Mouse (Mus musculus): ENCODE measurements around the gene Mroh8. TPM values are rescaled to one million over a fixed set of nuclear protein-coding genes. Genes with fewer than 3 reads are reported as not detected.
A peak's percentile ranks its signal among the peaks of the same experiment; 100 is the strongest.

Gene Mroh8
- polyA plus RNA-seq, 1 experiment from 2014 or later = 0.85 TPM

GRCm38 (mm10) chr2:157310963-157311637 is 31.8 kb upstream of the Mroh8 start:
- no peak overlapping the region for H3K4me3 ChIP-seq
- H3K27ac ChIP-seq = 0 out of 2 replicates have a peak overlapping the region, but pooled peaks have one; percentile 22
- peak; percentile 67 for ATAC-seq (ENCODE audit: low FRiP score, low read depth)
- H3K4me2 ChIP-seq (replicated peaks) = no peak overlapping the region
- H3K27me3 ChIP-seq = no peaks in the 10 kb centered on the region
- H3K9me3 ChIP-seq = no peaks in the 10 kb centered on the region
- H3K4me1 ChIP-seq = peaks cover 12% of the 10 kb centered on the region
- H3K9ac ChIP-seq = no peak overlapping the region
- WGBS = 75% methylated on average over 6 of the region's 6 CpGs
- peaks cover 91% of the 10 kb centered on the region for H3K36me3 ChIP-seq

- Histone ChIP-seq H3K36me3 (peaks cover 87% of the 10 kb centered on the region), H3K27ac (no peak overlapping the region), H3K4me2 (replicated peaks) (no peak overlapping the region), H3K4me3 (no peak overlapping the region), H3K9me3 (no peaks in the 10 kb centered on the region), H3K9ac (no peak overlapping the region), H3K4me1 (peaks cover 18% of the 10 kb centered on the region), H3K27me3 (no peaks in the 10 kb centered on the region)
- WGBS = 95% methylated on average over 8 of the region's 8 CpGs
- ATAC-seq (ENCODE audit: low FRiP score, low read depth) = no peak
Measured at GRCm38 (mm10) chr2:157309611-157310010, 30.3 kb upstream of the Mroh8 start.

- Histone ChIP-seq H3K9me3 (no peaks in the 10 kb centered on the region), H3K4me2 (replicated peaks) (no peak overlapping the region), H3K4me3 (no peak overlapping the region), H3K36me3 (peaks cover 87% of the 10 kb centered on the region), H3K27me3 (no peaks in the 10 kb centered on the region), H3K9ac (no peak overlapping the region), H3K27ac (no peak overlapping the region; the same call in 1 of the 2 replicates), H3K4me1 (peaks cover 18% of the 10 kb centered on the region)
- WGBS = 90% methylated on average over 2 of the region's 2 CpGs
- no peak for ATAC-seq (ENCODE audit: low FRiP score, low read depth)
Measured at GRCm38 (mm10) chr2:157308273-157308917, 29.0 kb upstream of the Mroh8 start.

GRCm38 (mm10) chr2:157307715-157308265 is 28.4 kb upstream of the Mroh8 start:
- no peak for ATAC-seq (ENCODE audit: low FRiP score, low read depth)
- peaks cover 87% of the 10 kb centered on the region for H3K36me3 ChIP-seq
- no peak overlapping the region for H3K9ac ChIP-seq
- H3K4me2 ChIP-seq (replicated peaks) = no peak overlapping the region
- no peak overlapping the region; the same call in 1 of the 2 replicates for H3K27ac ChIP-seq
- no peaks in the 10 kb centered on the region for H3K27me3 ChIP-seq
- peaks cover 18% of the 10 kb centered on the region for H3K4me1 ChIP-seq
- no peak overlapping the region for H3K4me3 ChIP-seq
- H3K9me3 ChIP-seq = no peaks in the 10 kb centered on the region
- WGBS = 79% methylated on average over 4 of the region's 4 CpGs

- Histone ChIP-seq H3K9me3 (no peaks in the 10 kb centered on the region), H3K4me2 (replicated peaks) (no peak overlapping the region), H3K4me3 (no peak overlapping the region), H3K36me3 (peaks cover 84% of the 10 kb centered on the region), H3K9ac (no peak overlapping the region), H3K27me3 (no peaks in the 10 kb centered on the region), H3K4me1 (peaks cover 18% of the 10 kb centered on the region), H3K27ac (peak overlapping the region; percentile 69)
- ATAC-seq (ENCODE audit: low FRiP score, low read depth) = peak; percentile 75
- 43% methylated on average over 7 of the region's 7 CpGs for WGBS
Measured at GRCm38 (mm10) chr2:157306091-157307032, 27.0 kb upstream of the Mroh8 start.

GRCm38 (mm10) chr2:157303096-157303495 is 23.7 kb upstream of the Mroh8 start:
- no peaks in the 10 kb centered on the region for H3K9me3 ChIP-seq
- H3K4me2 ChIP-seq (replicated peaks) = no peak overlapping the region
- H3K9ac ChIP-seq = no peak overlapping the region
- no peak overlapping the region for H3K27ac ChIP-seq
- 76% methylated on average over 9 of the region's 9 CpGs for WGBS
- no peaks in the 10 kb centered on the region for H3K27me3 ChIP-seq
- peaks cover 84% of the 10 kb centered on the region for H3K36me3 ChIP-seq
- peaks cover 15% of the 10 kb centered on the region for H3K4me1 ChIP-seq
- ATAC-seq (ENCODE audit: low FRiP score, low read depth) = no peak
- no peak overlapping the region for H3K4me3 ChIP-seq

- Histone ChIP-seq H3K36me3 (peaks cover 92% of the 10 kb centered on the region), H3K4me2 (replicated peaks) (no peak overlapping the region), H3K27me3 (no peaks in the 10 kb centered on the region), H3K9me3 (no peaks in the 10 kb centered on the region), H3K9ac (no peak overlapping the region), H3K4me1 (no peaks in the 10 kb centered on the region), H3K27ac (no peak overlapping the region), H3K4me3 (no peak overlapping the region)
- ATAC-seq (ENCODE audit: low FRiP score, low read depth) = no peak
- 95% methylated on average over 6 of the region's 6 CpGs for WGBS
Measured at GRCm38 (mm10) chr2:157300051-157300450, 20.7 kb upstream of the Mroh8 start.

- Histone ChIP-seq H3K4me1 (no peaks in the 10 kb centered on the region), H3K9me3 (no peaks in the 10 kb centered on the region), H3K4me3 (no peak overlapping the region), H3K4me2 (replicated peaks) (no peak overlapping the region), H3K36me3 (peaks cover 92% of the 10 kb centered on the region), H3K27me3 (no peaks in the 10 kb centered on the region), H3K27ac (no peak overlapping the region), H3K9ac (no peak overlapping the region)
- ATAC-seq (ENCODE audit: low FRiP score, low read depth) = no peak
- WGBS = 80% methylated on average over 7 of the region's 7 CpGs
Measured at GRCm38 (mm10) chr2:157296105-157296689, 16.8 kb upstream of the Mroh8 start.

- no peak overlapping the region for H3K4me3 ChIP-seq
- no peak for ATAC-seq (ENCODE audit: low FRiP score, low read depth)
- H3K27ac ChIP-seq = no peak overlapping the region
- H3K9ac ChIP-seq = no peak overlapping the region
- H3K36me3 ChIP-seq = peaks cover 91% of the 10 kb centered on the region
- peaks cover 4% of the 10 kb centered on the region; the same call in 1 of the 2 replicates for H3K4me1 ChIP-seq
- H3K9me3 ChIP-seq = no peaks in the 10 kb centered on the region
- no peak overlapping the region for H3K4me2 ChIP-seq (replicated peaks)
- no peaks in the 10 kb centered on the region for H3K27me3 ChIP-seq
- 25% methylated on average over 2 of the region's 2 CpGs for WGBS
Measured at GRCm38 (mm10) chr2:157292093-157292492, 12.7 kb upstream of the Mroh8 start.

- H3K27me3 ChIP-seq = no peaks in the 10 kb centered on the region
- peaks cover 88% of the 10 kb centered on the region for H3K36me3 ChIP-seq
- no peaks in the 10 kb centered on the region for H3K9me3 ChIP-seq
- no peak overlapping the region for H3K4me3 ChIP-seq
- H3K4me1 ChIP-seq = peaks cover 4% of the 10 kb centered on the region; the same call in 1 of the 2 replicates
- no peak overlapping the region for H3K27ac ChIP-seq
- no peak for ATAC-seq (ENCODE audit: low FRiP score, low read depth)
- no peak overlapping the region for H3K9ac ChIP-seq
- 88% methylated on average over 5 of the region's 5 CpGs for WGBS
- H3K4me2 ChIP-seq (replicated peaks) = no peak overlapping the region
Measured at GRCm38 (mm10) chr2:157288996-157289395, 9.6 kb upstream of the Mroh8 start.

- Histone ChIP-seq H3K9ac (no peak overlapping the region), H3K4me2 (replicated peaks) (no peak overlapping the region), H3K27ac (no peak overlapping the region), H3K36me3 (peaks cover 88% of the 10 kb centered on the region), H3K9me3 (no peaks in the 10 kb centered on the region), H3K4me1 (peaks cover 4% of the 10 kb centered on the region; the same call in 1 of the 2 replicates), H3K27me3 (no peaks in the 10 kb centered on the region), H3K4me3 (no peak overlapping the region)
- WGBS = 25% methylated on average over 3 of the region's 3 CpGs
- ATAC-seq (ENCODE audit: low FRiP score, low read depth) = no peak
Measured at GRCm38 (mm10) chr2:157287542-157287941, 8.2 kb upstream of the Mroh8 start.
